Mouse (Mus musculus) embryonic fibroblast, embryonic 13.5 days (primary cell): ENCODE measurements around the gene Rpl37a. TPM values are rescaled to one million over a fixed set of nuclear protein-coding genes. Genes with fewer than 3 reads are reported as not detected.

Experiments
- H3K27ac ChIP-seq: 2 replicates; pipeline ENCODE4 v1.5.1; 2012; ENCODE audit warnings: low read length, control low read depth, inconsistent platforms; ENCODE audit not compliant: insufficient read depth
- H3K4me1 ChIP-seq: 2 replicates; pipeline ENCODE4 v1.6.1; 2011; ENCODE audit warnings: low read length; ENCODE audit not compliant: control insufficient read depth, insufficient read depth
- H3K4me3 ChIP-seq: 2 replicates; pipeline ENCODE4 v1.5.1; 2011; ENCODE audit warnings: mild to moderate bottlenecking, control low read depth, low read length; ENCODE audit not compliant: insufficient read depth
- CTCF ChIP-seq: IDR thresholded peaks from 2 replicates; pipeline ENCODE4 v1.5.1; 2011; ENCODE audit warnings: mild to moderate bottlenecking, control low read depth, low read length, moderate library complexity, borderline replicate concordance; ENCODE audit not compliant: insufficient read depth
- POLR2A ChIP-seq: IDR thresholded peaks from 2 replicates; pipeline ENCODE4 v1.6.1; 2011; ENCODE audit warnings: low read depth, mild to moderate bottlenecking, control low read depth, low read length, moderate library complexity
- polyA plus RNA-seq: library from polyadenylated mRNA; stranded (reverse); fragments of >200 nt; gene quantifications from 2 replicates; pipeline ENCODE4 v1.2.4, GENCODE M21; 2011; ENCODE audit warnings: low read depth; ENCODE audit not compliant: missing spikeins, insufficient read length

The Rpl37a gene
- polyA plus RNA-seq, 1 experiment = 1,004 TPM

GRCm38 (mm10) chr1:72715593-72716361, 4.7 kb downstream of the Rpl37a start:
- Histone ChIP-seq H3K4me1 (peaks cover 5% of the 10 kb centered on the region; the same call in 1 of the 2 replicates), H3K27ac (no peak overlapping the region), H3K4me3 (no peak overlapping the region)
- TF ChIP-seq CTCF (no peak), POLR2A (no peak; the same call in none of the 2 replicates)

- H3K27ac ChIP-seq = no peak overlapping the region
- H3K4me1 ChIP-seq = peaks cover 5% of the 10 kb centered on the region; the same call in 1 of the 2 replicates
- no peak overlapping the region for H3K4me3 ChIP-seq
- peak; percentile 8; the same call in 1 of the 2 replicates for TF ChIP-seq POLR2A
- TF ChIP-seq CTCF = no peak
Observed at GRCm38 (mm10) chr1:72716421-72716820, 5.3 kb downstream of the Rpl37a start.

DNA sequence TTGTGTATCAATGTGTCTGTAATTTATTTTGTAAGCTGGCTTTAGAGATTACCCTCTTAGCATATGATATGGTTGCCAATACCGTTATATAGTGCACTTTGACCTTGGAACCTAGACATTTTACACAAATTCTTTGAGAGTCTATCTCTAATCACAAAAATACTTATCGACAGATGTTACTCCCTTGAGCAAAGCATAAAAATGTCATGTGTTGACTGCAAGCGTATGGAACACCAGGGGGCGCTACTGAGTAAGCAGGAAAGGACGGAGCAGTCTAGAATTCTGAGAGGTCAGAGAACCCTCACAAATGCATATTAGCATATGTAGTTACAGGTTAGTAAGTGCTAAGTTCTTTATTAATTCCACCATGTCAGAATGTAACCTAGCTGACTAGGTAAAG, 5.8 kb downstream of the Rpl37a start:
- no peak overlapping the region for H3K4me3 ChIP-seq
- no peak overlapping the region for H3K27ac ChIP-seq
- TF ChIP-seq POLR2A (no peak), CTCF (peak; percentile 68; the same call in 1 of the 2 replicates)
- H3K4me1 ChIP-seq = peaks cover 5% of the 10 kb centered on the region; the same call in 1 of the 2 replicates

GRCm38 (mm10) chr1:72717540-72717939, 6.5 kb downstream of the Rpl37a start:
- TF ChIP-seq CTCF (no peak), POLR2A (no peak)
- H3K4me1 ChIP-seq = peaks cover 5% of the 10 kb centered on the region; the same call in 1 of the 2 replicates
- no peak overlapping the region for H3K4me3 ChIP-seq
- H3K27ac ChIP-seq = no peak overlapping the region

- TF ChIP-seq POLR2A = no peak
- TF ChIP-seq CTCF = peak; percentile 63; the same call in 1 of the 2 replicates
Observed at GRCm38 (mm10) chr1:72718846-72719245, 7.8 kb downstream of the Rpl37a start.

GRCm38 (mm10) chr1:72720115-72720725, 9.1 kb downstream of the Rpl37a start:
- 0 out of 2 replicates have a peak overlapping the region, but pooled peaks have one; percentile 13 for H3K27ac ChIP-seq
- no peak overlapping the region for H3K4me3 ChIP-seq
- H3K4me1 ChIP-seq = no peaks in the 10 kb centered on the region; the same call in 1 of the 2 replicates
- TF ChIP-seq POLR2A (no peak), CTCF (no peak)

More at GRCm38 (mm10) chr1:72718846-72719245, 7.8 kb downstream of the Rpl37a start:
- Histone ChIP-seq H3K4me1 (no peaks in the 10 kb centered on the region; the same call in 1 of the 2 replicates), H3K27ac (no peak overlapping the region), H3K4me3 (no peak overlapping the region)

- Histone ChIP-seq H3K4me1 (no peaks in the 10 kb centered on the region; the same call in 1 of the 2 replicates), H3K4me3 (no peak overlapping the region), H3K27ac (no peak overlapping the region)
- no peak for TF ChIP-seq CTCF
- TF ChIP-seq POLR2A = no peak
Observed at GRCm38 (mm10) chr1:72722646-72723045, 11.6 kb downstream of the Rpl37a start.

GRCm38 (mm10) chr1:72724354-72724753, 13.3 kb downstream of the Rpl37a start:
- no peak for TF ChIP-seq POLR2A
- TF ChIP-seq CTCF = no peak
- no peak overlapping the region for H3K4me3 ChIP-seq
- H3K27ac ChIP-seq = no peak overlapping the region
- H3K4me1 ChIP-seq = no peaks in the 10 kb centered on the region; the same call in 1 of the 2 replicates

DNA sequence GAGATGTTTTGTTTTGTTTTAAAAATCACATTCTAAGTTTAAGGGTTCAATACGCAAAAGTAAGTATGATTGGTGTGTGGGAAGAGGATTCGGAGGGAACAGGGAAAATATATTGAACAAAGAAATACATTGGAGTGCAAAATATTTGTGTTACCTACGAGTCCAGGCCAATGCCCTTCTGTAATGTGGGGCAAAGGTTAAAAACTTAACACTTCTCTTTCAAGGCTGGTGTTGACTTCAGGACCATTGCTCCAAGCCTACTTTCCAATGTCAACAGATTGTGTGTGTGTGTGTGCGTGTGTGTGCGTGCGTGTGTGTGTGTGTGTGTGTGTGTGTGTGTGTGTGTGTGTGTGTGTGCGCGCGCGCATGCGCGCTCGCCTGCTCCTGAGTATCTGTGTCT, 14.9 kb downstream of the Rpl37a start:
- Histone ChIP-seq H3K4me3 (no peak overlapping the region), H3K4me1 (no peaks in the 10 kb centered on the region), H3K27ac (no peak overlapping the region)
- TF ChIP-seq CTCF (no peak), POLR2A (no peak)

GRCm38 (mm10) chr1:72728781-72729180, 17.7 kb downstream of the Rpl37a start:
- Histone ChIP-seq H3K27ac (no peak overlapping the region), H3K4me1 (no peaks in the 10 kb centered on the region), H3K4me3 (no peak overlapping the region)

More at GRCm38 (mm10) chr1:72728781-72729180, 17.7 kb downstream of the Rpl37a start:
- TF ChIP-seq CTCF = no peak
- no peak for TF ChIP-seq POLR2A
